Mouse (Mus musculus): Measurements from ENCODE around the gene Chordc1. TPM values are rescaled to one million over a fixed set of nuclear protein-coding genes. Genes with fewer than 3 reads are reported as not detected.

The Chordc1 gene
- polyA plus RNA-seq, 1 experiment from 2014 or later, result 95.0 TPM

DNA sequence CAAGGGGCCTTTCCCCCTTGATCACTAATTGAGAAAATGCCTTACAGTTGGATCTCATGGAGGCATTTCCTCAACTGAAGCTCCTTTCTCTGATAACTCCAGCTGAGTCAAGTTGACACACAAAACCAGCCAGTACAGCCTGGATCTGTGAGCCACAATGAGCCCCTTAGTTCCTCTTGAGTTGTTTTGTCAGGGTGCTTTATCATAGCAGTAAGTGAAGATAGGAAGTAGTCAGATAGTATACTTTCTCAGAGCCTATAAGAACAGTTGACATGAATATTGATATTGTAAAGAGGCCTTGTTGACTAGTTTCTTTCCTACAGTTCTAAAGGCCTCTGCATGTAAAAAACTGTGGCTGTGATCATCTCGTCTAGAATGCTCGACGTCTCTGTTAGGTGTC, 28.1 kb downstream of the Chordc1 start:
- no peak overlapping the region for H3K9ac ChIP-seq (ENCODE audit: low read length)
- no peaks in the 10 kb centered on the region for H3K27me3 ChIP-seq (replicated peaks; ENCODE audit: control insufficient read depth, insufficient read depth, low read length)
- DNase-seq (ENCODE audit: low spot score), result no peak
- no peak overlapping the region for H3K4me3 ChIP-seq (ENCODE audit: low read depth, low read length)
- 0 out of 2 replicates have a peak, but pooled peaks cover 10% of the 10 kb centered on the region for H3K36me3 ChIP-seq (ENCODE audit: control insufficient read depth, insufficient read depth, low read length)
- 96% methylated on average over 3 of the region's 3 CpGs for WGBS
- no peak overlapping the region for H3K27ac ChIP-seq (ENCODE audit: low read depth, low read length)
- no peaks in the 10 kb centered on the region for H3K4me1 ChIP-seq (ENCODE audit: control insufficient read depth, insufficient read depth, low read length)
- ATAC-seq, result no peak
- H3K9me3 ChIP-seq (replicated peaks; ENCODE audit: control insufficient read depth, low read length), result no peaks in the 10 kb centered on the region
- no peak overlapping the region for H3K4me2 ChIP-seq (ENCODE audit: low read length)

Other genes with a start within 250 kb of the Chordc1 start
- 1.4 and 1.9 TPM in 2 replicates for gene Naalad2, start 110.9 kb downstream of the Chordc1 start, polyA plus RNA-seq (2014; fragmentation: Nextera tagmentation; extraction: Ambion mirVana)
- not detected in 2 replicates for gene Ubtfl1, start 112.3 kb downstream of the Chordc1 start, polyA plus RNA-seq (2014; fragmentation: Nextera tagmentation; extraction: Ambion mirVana)
- 0.10 TPM in 1 of 2 replicates, not detected in the other for gene Mbd3l2, start 138.5 kb downstream of the Chordc1 start, polyA plus RNA-seq (2014; fragmentation: Nextera tagmentation; extraction: Ambion mirVana)
- gene Zfp558, start 186.1 kb downstream of the Chordc1 start, polyA plus RNA-seq (2014; fragmentation: Nextera tagmentation; extraction: Ambion mirVana), result 34.4 and 41.6 TPM in 2 replicates
- not detected in 2 replicates for gene Mbd3l1, start 186.2 kb downstream of the Chordc1 start, polyA plus RNA-seq (2014; fragmentation: Nextera tagmentation; extraction: Ambion mirVana)

Measured in forebrain, embryonic 14.5 days (tissue).